Mouse (Mus musculus) forebrain, embryonic 14.5 days (tissue): Measurements from ENCODE around the gene Fuz. TPM values are rescaled to one million over a fixed set of nuclear protein-coding genes. Genes with fewer than 3 reads are reported as not detected.

Experiments
- ATAC-seq: fragments of 200-750 bp; cut with Nextera tagmentation; 2 replicates; pipeline ENCODE4 v1.8.0; 2017; ENCODE audit warnings: mild to moderate bottlenecking, moderate library complexity
- DNase-seq: peaks from one replicate; pipeline ENCODE4 v3.0.0-alpha.2; 2015; ENCODE audit warnings: low spot score
- H3K27ac ChIP-seq: fragments of 300-500 bp; sonication (generic); 2 replicates; pipeline ENCODE4 v1.5.1; 2014; ENCODE audit warnings: low read depth, mild to moderate bottlenecking, control low read depth, low read length, moderate library complexity
- H3K27me3 ChIP-seq: fragments of 300-500 bp; sonication (generic); replicated peaks from 2 replicates; pipeline ENCODE4 v1.6.1; 2014; ENCODE audit warnings: low read length, control low read depth, mixed read lengths; ENCODE audit not compliant: control insufficient read depth, insufficient read depth
- H3K36me3 ChIP-seq: fragments of 300-500 bp; sonication (generic); 2 replicates; pipeline ENCODE4 v1.6.1; 2014; ENCODE audit warnings: low read length, control low read depth; ENCODE audit not compliant: control insufficient read depth, insufficient read depth
- H3K4me1 ChIP-seq: fragments of 300-500 bp; sonication (generic); 2 replicates; pipeline ENCODE4 v1.6.1; 2014; ENCODE audit warnings: antibody characterized with exemption, low read length, control low read depth; ENCODE audit not compliant: control insufficient read depth, insufficient read depth
- H3K4me2 ChIP-seq: fragments of 300-500 bp; sonication (generic); 2 replicates; pipeline ENCODE4 v1.6.1; 2014; ENCODE audit warnings: mild to moderate bottlenecking, control low read depth, low read length
- H3K4me3 ChIP-seq: fragments of 300-500 bp; sonication (generic); 2 replicates; pipeline ENCODE4 v1.5.1; 2014; ENCODE audit warnings: low read depth, low read length, control low read depth
- H3K9ac ChIP-seq: fragments of 300-500 bp; sonication (generic); 2 replicates; pipeline ENCODE4 v1.6.1; 2014; ENCODE audit warnings: mild to moderate bottlenecking, low read length, control low read depth, moderate library complexity
- H3K9me3 ChIP-seq: fragments of 300-500 bp; sonication (generic); replicated peaks from 2 replicates; pipeline ENCODE4 v1.6.1; 2016; ENCODE audit warnings: low read length, control low read depth, mixed read lengths; ENCODE audit not compliant: control insufficient read depth
- WGBS: fragments of 180-500 bp; shearing (Covaris S2); extraction: QIAGEN DNeasy Blood & Tissue Kit; methylation state at CpG from one replicate; pipeline ENCODE4 v1.1.7; 2014; 5-methylcytosine and 5-hydroxymethylcytosine counted together
- polyA plus RNA-seq: library from polyadenylated mRNA; unstranded; fragments of >200 nt; fragmentation: Nextera tagmentation; extraction: Ambion mirVana; gene quantifications from 2 replicates; pipeline ENCODE4 v1.2.1, GENCODE M21; 2014

The Fuz gene
- polyA plus RNA-seq, 1 experiment from 2014 or later = 18.2 TPM

- ATAC-seq (no peak), DNase-seq (peak; percentile 47)
- Histone ChIP-seq H3K4me3 (peak overlapping the region; percentile 98; the same call in 1 of the 2 replicates), H3K36me3 (peaks cover 57% of the 10 kb centered on the region), H3K27ac (peak overlapping the region; percentile 52; the same call in 1 of the 2 replicates), H3K4me1 (peaks cover 33% of the 10 kb centered on the region), H3K9me3 (no peaks in the 10 kb centered on the region), H3K4me2 (peak overlapping the region; percentile 98), H3K27me3 (no peaks in the 10 kb centered on the region), H3K9ac (peak overlapping the region; percentile 100)
- WGBS = 51% methylated on average over 15 of the region's 15 CpGs
Measured at GRCm38 (mm10) chr7:44866276-44867009, 29.4 kb upstream of the Fuz start.

GRCm38 (mm10) chr7:44867010-44867702, 28.7 kb upstream of the Fuz start:
- H3K9ac ChIP-seq = peak overlapping the region; percentile 100
- no peak overlapping the region for H3K27ac ChIP-seq
- H3K4me2 ChIP-seq = peak overlapping the region; percentile 98
- no peak for ATAC-seq
- H3K4me3 ChIP-seq = peak overlapping the region; percentile 98
- H3K4me1 ChIP-seq = peaks cover 33% of the 10 kb centered on the region
- 76% methylated on average over 19 of the region's 19 CpGs for WGBS
- no peaks in the 10 kb centered on the region for H3K9me3 ChIP-seq
- H3K36me3 ChIP-seq = peaks cover 50% of the 10 kb centered on the region
- DNase-seq = no peak
- H3K27me3 ChIP-seq = no peaks in the 10 kb centered on the region

- no peaks in the 10 kb centered on the region for H3K27me3 ChIP-seq
- 48% methylated on average over 9 of the region's 9 CpGs for WGBS
- H3K4me1 ChIP-seq = peaks cover 33% of the 10 kb centered on the region
- ATAC-seq (no peak), DNase-seq (no peak)
- no peak overlapping the region for H3K27ac ChIP-seq
- H3K4me2 ChIP-seq = peak overlapping the region; percentile 98
- H3K9ac ChIP-seq = peak overlapping the region; percentile 100
- peak overlapping the region; percentile 98 for H3K4me3 ChIP-seq
- H3K9me3 ChIP-seq = no peaks in the 10 kb centered on the region
- peaks cover 43% of the 10 kb centered on the region for H3K36me3 ChIP-seq
Measured at GRCm38 (mm10) chr7:44867802-44868201, 28.1 kb upstream of the Fuz start.

GRCm38 (mm10) chr7:44868465-44868864, 27.4 kb upstream of the Fuz start:
- WGBS = 4% methylated on average over 16 of the region's 16 CpGs
- Histone ChIP-seq H3K4me2 (peak overlapping the region; percentile 98), H3K27me3 (no peaks in the 10 kb centered on the region), H3K36me3 (peaks cover 37% of the 10 kb centered on the region), H3K27ac (peak overlapping the region; percentile 100; the same call in 1 of the 2 replicates), H3K4me1 (peaks cover 33% of the 10 kb centered on the region), H3K4me3 (peak overlapping the region; percentile 98), H3K9ac (peak overlapping the region; percentile 100), H3K9me3 (no peaks in the 10 kb centered on the region)
- DNase-seq = no peak
- ATAC-seq = no peak

- peaks cover 33% of the 10 kb centered on the region for H3K4me1 ChIP-seq
- H3K9me3 ChIP-seq = no peaks in the 10 kb centered on the region
- DNase-seq (peak; percentile 67), ATAC-seq (peak; percentile 47)
- peaks cover 30% of the 10 kb centered on the region for H3K36me3 ChIP-seq
- peak overlapping the region; percentile 100 for H3K27ac ChIP-seq
- WGBS = under 1% methylated on average over 72 of the region's 108 CpGs
- H3K4me3 ChIP-seq = peak overlapping the region; percentile 98
- H3K27me3 ChIP-seq = no peaks in the 10 kb centered on the region
- peak overlapping the region; percentile 100 for H3K9ac ChIP-seq
- H3K4me2 ChIP-seq = peak overlapping the region; percentile 98
Measured at GRCm38 (mm10) chr7:44868919-44869696, 26.8 kb upstream of the Fuz start.

- ATAC-seq = peak; percentile 94
- peak within 1 kb of the TSS; percentile 100 for H3K9ac ChIP-seq
- H3K36me3 ChIP-seq = peaks cover 22% of the 10 kb centered on the region
- peak within 1 kb of the TSS; percentile 100 for H3K27ac ChIP-seq
- H3K27me3 ChIP-seq = no peaks in the 10 kb centered on the region
- DNase-seq = peak; percentile 99
- whole genome bisulfite sequencing = 10% methylated on average over 29 of the region's 29 CpGs
- peak within 1 kb of the TSS; percentile 98 for H3K4me3 ChIP-seq
- peaks cover 33% of the 10 kb centered on the region for H3K4me1 ChIP-seq
- H3K9me3 ChIP-seq = no peaks in the 10 kb centered on the region
- peak within 1 kb of the TSS; percentile 98 for H3K4me2 ChIP-seq
Measured at GRCm38 (mm10) chr7:44869697-44870528, 26.0 kb upstream of the Fuz start, which contains the start of gene Ptov1. Gene Ptov1, minus strand, starts transcription at chr7:44869788.

- no peaks in the 10 kb centered on the region for H3K9me3 ChIP-seq
- peaks cover 18% of the 10 kb centered on the region for H3K36me3 ChIP-seq
- no peaks in the 10 kb centered on the region for H3K27me3 ChIP-seq
- ATAC-seq (no peak), DNase-seq (no peak)
- H3K4me2 ChIP-seq = peak overlapping the region; percentile 98
- peak overlapping the region; percentile 98; the same call in 1 of the 2 replicates for H3K4me3 ChIP-seq
- peaks cover 32% of the 10 kb centered on the region for H3K4me1 ChIP-seq
- peak overlapping the region; percentile 100; the same call in 1 of the 2 replicates for H3K9ac ChIP-seq
- peak overlapping the region; percentile 100; the same call in 1 of the 2 replicates for H3K27ac ChIP-seq
- WGBS = 71% methylated on average over 6 of the region's 6 CpGs
Measured at GRCm38 (mm10) chr7:44870614-44871013, 25.3 kb upstream of the Fuz start.

GRCm38 (mm10) chr7:44871181-44871580, 24.7 kb upstream of the Fuz start:
- Histone ChIP-seq H3K27ac (no peak overlapping the region), H3K9ac (no peak overlapping the region), H3K4me1 (peaks cover 27% of the 10 kb centered on the region), H3K27me3 (no peaks in the 10 kb centered on the region), H3K4me3 (no peak overlapping the region), H3K36me3 (peaks cover 18% of the 10 kb centered on the region), H3K9me3 (no peaks in the 10 kb centered on the region), H3K4me2 (no peak overlapping the region)
- DNase-seq (no peak), ATAC-seq (no peak)
- WGBS = 38% methylated on average over 1 of the region's 1 CpGs
